Mouse (Mus musculus) limb, embryonic 12.5 days (tissue): ENCODE data around the gene Rgma. TPM values are rescaled to one million over a fixed set of nuclear protein-coding genes. Genes with fewer than 3 reads are reported as not detected.
A peak's percentile ranks its signal among the peaks of the same experiment; 100 is the strongest.

Source experiments
- ATAC-seq: fragments of 200-750 bp; cut with Nextera tagmentation; 2 replicates; pipeline ENCODE4 v1.8.0; 2017; ENCODE audit warnings: low read depth, moderate TSS enrichment; ENCODE audit not compliant: insufficient number of reproducible peaks, insufficient read depth, low FRiP score, low TSS enrichment
- H3K27ac ChIP-seq: fragments of 300-500 bp; sonication (generic); 2 replicates; pipeline ENCODE4 v1.5.1; 2016; ENCODE audit warnings: mild to moderate bottlenecking, moderate library complexity
- H3K27me3 ChIP-seq: fragments of 300-500 bp; sonication (generic); 2 replicates; pipeline ENCODE4 v1.6.1; 2016; ENCODE audit warnings: mild to moderate bottlenecking, moderate library complexity
- H3K36me3 ChIP-seq: fragments of 300-500 bp; sonication (generic); 2 replicates; pipeline ENCODE4 v1.6.1; 2016; ENCODE audit warnings: mild to moderate bottlenecking, moderate library complexity
- H3K4me1 ChIP-seq: fragments of 300-500 bp; sonication (generic); replicated peaks from 2 replicates; pipeline ENCODE4 v1.6.1; 2016
- H3K4me2 ChIP-seq: fragments of 300-500 bp; sonication (generic); 2 replicates; pipeline ENCODE4 v1.6.1; 2016; ENCODE audit warnings: mild to moderate bottlenecking, moderate library complexity
- H3K4me3 ChIP-seq: fragments of 300-500 bp; sonication (generic); replicated peaks from 2 replicates; pipeline ENCODE4 v1.5.1; 2016; ENCODE audit warnings: mild to moderate bottlenecking
- H3K9ac ChIP-seq: fragments of 300-500 bp; sonication (generic); replicated peaks from 2 replicates; pipeline ENCODE4 v1.6.1; 2016; ENCODE audit warnings: mild to moderate bottlenecking, moderate library complexity
- H3K9me3 ChIP-seq: fragments of 300-500 bp; sonication (generic); 2 replicates; pipeline ENCODE4 v1.6.1; 2016; ENCODE audit warnings: mild to moderate bottlenecking, moderate library complexity
- WGBS: fragments of 180-500 bp; shearing (Covaris S2); methylation state at CpG from one replicate; pipeline ENCODE4 v1.1.7; 2016; 5-methylcytosine and 5-hydroxymethylcytosine counted together
- polyA plus RNA-seq: library from polyadenylated mRNA; unstranded; fragments of >200 nt; fragmentation: Nextera tagmentation; extraction: Ambion mirVana; gene quantifications from 2 replicates; pipeline ENCODE4 v1.2.1, GENCODE M21; 2016

Gene Rgma
- polyA plus RNA-seq, 1 experiment from 2014 or later: 26.7 TPM

- Histone ChIP-seq H3K4me2 (peak overlapping the region; percentile 79), H3K36me3 (peaks cover 10% of the 10 kb centered on the region; the same call in 1 of the 2 replicates), H3K9ac (peak overlapping the region; percentile 90), H3K4me3 (peak overlapping the region; percentile 88), H3K27me3 (no peaks in the 10 kb centered on the region), H3K27ac (peak overlapping the region; percentile 99), H3K4me1 (peaks cover 43% of the 10 kb centered on the region), H3K9me3 (no peaks in the 10 kb centered on the region)
- WGBS: 1% methylated on average over 18 of the region's 18 CpGs
- peak; percentile 22; the same call in 1 of the 2 replicates for ATAC-seq
Observed at GRCm38 (mm10) chr7:73390426-73391001, 15.2 kb downstream of the Rgma start.

GRCm38 (mm10) chr7:73391002-73391517, 15.8 kb downstream of the Rgma start:
- H3K36me3 ChIP-seq: peaks cover 10% of the 10 kb centered on the region; the same call in 1 of the 2 replicates
- H3K4me1 ChIP-seq: peaks cover 48% of the 10 kb centered on the region
- no peaks in the 10 kb centered on the region for H3K27me3 ChIP-seq
- whole genome bisulfite sequencing: under 1% methylated on average over 22 of the region's 42 CpGs
- H3K27ac ChIP-seq: peak overlapping the region; percentile 99
- no peaks in the 10 kb centered on the region for H3K9me3 ChIP-seq
- peak overlapping the region; percentile 90 for H3K9ac ChIP-seq
- H3K4me2 ChIP-seq: peak overlapping the region; percentile 79
- ATAC-seq: peak; percentile 72
- H3K4me3 ChIP-seq: peak overlapping the region; percentile 88

- Histone ChIP-seq H3K36me3 (peaks cover 10% of the 10 kb centered on the region; the same call in 1 of the 2 replicates), H3K9me3 (no peaks in the 10 kb centered on the region), H3K4me1 (peaks cover 55% of the 10 kb centered on the region), H3K9ac (peak overlapping the region; percentile 90), H3K27me3 (no peaks in the 10 kb centered on the region), H3K4me2 (peak overlapping the region; percentile 79), H3K4me3 (peak overlapping the region; percentile 88), H3K27ac (peak overlapping the region; percentile 99)
- peak; percentile 33; the same call in 1 of the 2 replicates for ATAC-seq
- under 1% methylated on average over 39 of the region's 39 CpGs for WGBS
Observed at GRCm38 (mm10) chr7:73391518-73392321, 16.4 kb downstream of the Rgma start.

- no peak for ATAC-seq
- H3K4me2 ChIP-seq: peak overlapping the region; percentile 79
- H3K4me1 ChIP-seq: peaks cover 61% of the 10 kb centered on the region
- H3K27ac ChIP-seq: peak overlapping the region; percentile 99
- H3K4me3 ChIP-seq: peak overlapping the region; percentile 88
- H3K9me3 ChIP-seq: no peaks in the 10 kb centered on the region
- H3K9ac ChIP-seq: peak overlapping the region; percentile 90
- under 1% methylated on average over 9 of the region's 9 CpGs for WGBS
- H3K27me3 ChIP-seq: no peaks in the 10 kb centered on the region
- peaks cover 13% of the 10 kb centered on the region; the same call in 1 of the 2 replicates for H3K36me3 ChIP-seq
Observed at GRCm38 (mm10) chr7:73392359-73392758, 17.1 kb downstream of the Rgma start.

- peak overlapping the region; percentile 90 for H3K9ac ChIP-seq
- no peaks in the 10 kb centered on the region for H3K9me3 ChIP-seq
- WGBS: 47% methylated on average over 9 of the region's 9 CpGs
- no peak for ATAC-seq
- peak overlapping the region; percentile 88 for H3K4me3 ChIP-seq
- peaks cover 72% of the 10 kb centered on the region for H3K4me1 ChIP-seq
- H3K27me3 ChIP-seq: no peaks in the 10 kb centered on the region
- peaks cover 15% of the 10 kb centered on the region; the same call in 1 of the 2 replicates for H3K36me3 ChIP-seq
- peak overlapping the region; percentile 99 for H3K27ac ChIP-seq
- H3K4me2 ChIP-seq: peak overlapping the region; percentile 79
Observed at GRCm38 (mm10) chr7:73393307-73394012, 18.2 kb downstream of the Rgma start.

GRCm38 (mm10) chr7:73394013-73394409, 18.7 kb downstream of the Rgma start:
- Histone ChIP-seq H3K27me3 (no peaks in the 10 kb centered on the region), H3K4me3 (peak overlapping the region; percentile 88), H3K9me3 (no peaks in the 10 kb centered on the region), H3K4me2 (peak overlapping the region; percentile 79), H3K36me3 (peaks cover 15% of the 10 kb centered on the region; the same call in 1 of the 2 replicates), H3K4me1 (peaks cover 78% of the 10 kb centered on the region), H3K9ac (peak overlapping the region; percentile 90), H3K27ac (peak overlapping the region; percentile 99; the same call in 1 of the 2 replicates)
- 41% methylated on average over 4 of the region's 4 CpGs for WGBS
- no peak for ATAC-seq

- Histone ChIP-seq H3K36me3 (peaks cover 33% of the 10 kb centered on the region), H3K4me1 (peaks cover 92% of the 10 kb centered on the region), H3K4me2 (peak overlapping the region; percentile 56), H3K9ac (0 out of 2 replicates have a peak overlapping the region, but pooled peaks have one; percentile 19), H3K9me3 (no peaks in the 10 kb centered on the region), H3K4me3 (peak overlapping the region; percentile 21), H3K27me3 (no peaks in the 10 kb centered on the region), H3K27ac (peak overlapping the region; percentile 60; the same call in 1 of the 2 replicates)
- WGBS: 8% methylated on average over 11 of the region's 11 CpGs
- ATAC-seq: no peak
Observed at GRCm38 (mm10) chr7:73398319-73398718, 23.0 kb downstream of the Rgma start.

- peak overlapping the region; percentile 56 for H3K4me2 ChIP-seq
- 4% methylated on average over 19 of the region's 19 CpGs for WGBS
- H3K9ac ChIP-seq: peak overlapping the region; percentile 32; the same call in 1 of the 2 replicates
- H3K27ac ChIP-seq: peak overlapping the region; percentile 60; the same call in 1 of the 2 replicates
- H3K27me3 ChIP-seq: no peaks in the 10 kb centered on the region
- H3K4me1 ChIP-seq: peaks cover 91% of the 10 kb centered on the region
- H3K9me3 ChIP-seq: no peaks in the 10 kb centered on the region
- H3K4me3 ChIP-seq: peak overlapping the region; percentile 21
- ATAC-seq: no peak; the same call in 1 of the 2 replicates
- H3K36me3 ChIP-seq: peaks cover 37% of the 10 kb centered on the region
Observed at GRCm38 (mm10) chr7:73398806-73399442, 23.6 kb downstream of the Rgma start.

- Histone ChIP-seq H3K9me3 (no peaks in the 10 kb centered on the region), H3K27me3 (no peaks in the 10 kb centered on the region), H3K4me2 (peak overlapping the region; percentile 56), H3K4me3 (peak overlapping the region; percentile 21), H3K36me3 (peaks cover 40% of the 10 kb centered on the region), H3K4me1 (peaks cover 85% of the 10 kb centered on the region), H3K9ac (peak overlapping the region; percentile 32; the same call in 1 of the 2 replicates), H3K27ac (peak overlapping the region; percentile 60; the same call in 1 of the 2 replicates)
- WGBS: 2% methylated on average over 19 of the region's 19 CpGs
- peak; percentile 27 for ATAC-seq
Observed at GRCm38 (mm10) chr7:73399501-73400044, 24.3 kb downstream of the Rgma start.
